Mouse (Mus musculus): ENCODE results near the gene Sp4. TPM values are rescaled to one million over a fixed set of nuclear protein-coding genes. Genes with fewer than 3 reads are reported as not detected.
A peak's percentile ranks its signal among the peaks of the same experiment; 100 is the strongest.

Gene Sp4
- polyA plus RNA-seq, 1 experiment = not detected

DNA sequence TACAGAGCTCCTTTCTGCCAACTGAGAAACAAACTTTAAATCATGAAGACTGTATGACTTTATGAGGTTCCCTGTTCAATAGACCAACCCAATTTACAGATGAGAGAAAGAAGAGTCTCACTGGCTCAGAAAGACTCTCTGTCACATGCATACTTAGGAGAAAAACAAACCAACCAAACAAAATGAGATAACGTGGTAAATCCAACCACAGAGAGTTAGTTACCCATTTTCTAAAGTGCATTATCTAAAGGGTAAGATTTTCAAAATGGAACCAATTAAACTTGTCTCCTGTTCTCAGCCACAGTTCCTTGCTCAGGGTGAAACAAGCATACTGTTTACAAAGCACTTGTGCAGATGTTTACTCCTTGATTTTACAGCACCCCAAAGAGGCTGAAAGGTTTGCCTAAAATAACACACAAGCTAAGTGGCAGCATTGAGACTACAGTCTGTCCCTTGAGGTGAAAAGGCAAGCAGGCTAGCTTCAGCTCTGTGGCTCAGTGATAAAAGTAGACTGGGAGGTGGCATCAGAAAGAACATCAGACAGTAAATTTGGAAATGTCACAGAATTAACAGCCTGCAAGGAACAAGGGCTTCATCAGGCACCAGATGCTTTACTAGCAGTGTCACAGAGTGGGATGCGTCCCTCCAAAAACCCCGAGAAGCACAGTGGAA is 12.7 kb upstream of the Sp4 start:
- WGBS = 44% methylated on average over 3 of the region's 3 CpGs
- Histone ChIP-seq H3K4me3 (ENCODE audit: insufficient read depth, low read depth, low read length) (no peak overlapping the region), H3K4me1 (ENCODE audit: control insufficient read depth, insufficient read depth, low read length) (no peaks in the 10 kb centered on the region), H3K27ac (ENCODE audit: insufficient read depth, low read depth, low read length) (peak overlapping the region; percentile 62)
- no peak for TF ChIP-seq CTCF (IDR thresholded peaks at IDR 0.05; ENCODE audit: insufficient read depth, low read depth, low read length)
- TF ChIP-seq POLR2A (IDR thresholded peaks at IDR 0.05; ENCODE audit: insufficient read depth, low read depth, low read length) = no peak

DNA sequence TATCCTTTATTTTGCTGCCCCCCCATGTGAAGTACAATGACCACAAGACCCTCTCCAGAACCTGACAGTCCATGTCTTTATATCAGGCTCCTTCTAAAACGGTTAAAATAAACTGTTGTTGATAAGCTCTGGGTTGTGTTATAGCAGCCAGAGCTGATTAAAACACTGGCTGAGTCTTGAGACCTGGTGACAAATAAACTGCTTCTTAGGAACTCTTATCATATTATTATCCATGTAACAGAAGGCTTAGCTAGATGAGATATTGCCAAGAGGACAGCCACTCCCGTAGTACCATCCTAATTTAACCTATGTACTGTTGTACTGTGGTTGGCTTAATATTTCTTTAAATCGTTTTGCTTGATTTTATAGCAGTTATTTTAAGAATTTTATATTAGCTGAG is 2.3 kb upstream of the Sp4 start:
- 82% methylated on average over 3 of the region's 3 CpGs for WGBS
- no peak overlapping the region for H3K4me3 ChIP-seq (ENCODE audit: insufficient read depth, low read depth, low read length)
- H3K27ac ChIP-seq (ENCODE audit: insufficient read depth, low read depth, low read length) = no peak overlapping the region
- TF ChIP-seq POLR2A (IDR thresholded peaks at IDR 0.05; ENCODE audit: insufficient read depth, low read depth, low read length) (no peak), CTCF (IDR thresholded peaks at IDR 0.05; ENCODE audit: insufficient read depth, low read depth, low read length) (no peak)
- peaks cover 9% of the 10 kb centered on the region for H3K4me1 ChIP-seq (ENCODE audit: control insufficient read depth, insufficient read depth, low read length)

DNA sequence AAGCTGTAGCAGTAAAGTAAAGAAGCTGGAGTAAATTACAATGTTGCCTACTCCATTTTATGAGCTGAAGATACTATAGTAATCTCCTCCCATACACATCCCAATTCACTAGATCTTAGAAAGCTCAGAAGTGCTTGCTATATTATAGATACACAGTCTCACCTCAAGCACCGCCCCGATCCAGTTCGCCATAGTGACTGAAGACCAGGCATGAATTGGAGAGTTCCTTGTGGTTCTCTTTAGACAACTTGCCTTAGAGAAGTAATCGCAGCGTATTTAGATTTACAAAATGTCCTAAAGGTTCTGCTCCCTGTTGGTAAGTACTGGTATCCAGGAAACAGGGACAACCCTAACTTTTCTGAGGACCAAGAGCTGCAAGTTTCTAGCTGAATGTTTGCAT is 1.8 kb upstream of the Sp4 start:
- Histone ChIP-seq H3K27ac (ENCODE audit: insufficient read depth, low read depth, low read length) (no peak overlapping the region), H3K4me1 (ENCODE audit: control insufficient read depth, insufficient read depth, low read length) (peaks cover 9% of the 10 kb centered on the region), H3K4me3 (ENCODE audit: insufficient read depth, low read depth, low read length) (no peak overlapping the region)
- TF ChIP-seq POLR2A (IDR thresholded peaks at IDR 0.05; ENCODE audit: insufficient read depth, low read depth, low read length) (no peak), CTCF (IDR thresholded peaks at IDR 0.05; ENCODE audit: insufficient read depth, low read depth, low read length) (no peak)
- 94% methylated on average over 5 of the region's 5 CpGs for WGBS

DNA sequence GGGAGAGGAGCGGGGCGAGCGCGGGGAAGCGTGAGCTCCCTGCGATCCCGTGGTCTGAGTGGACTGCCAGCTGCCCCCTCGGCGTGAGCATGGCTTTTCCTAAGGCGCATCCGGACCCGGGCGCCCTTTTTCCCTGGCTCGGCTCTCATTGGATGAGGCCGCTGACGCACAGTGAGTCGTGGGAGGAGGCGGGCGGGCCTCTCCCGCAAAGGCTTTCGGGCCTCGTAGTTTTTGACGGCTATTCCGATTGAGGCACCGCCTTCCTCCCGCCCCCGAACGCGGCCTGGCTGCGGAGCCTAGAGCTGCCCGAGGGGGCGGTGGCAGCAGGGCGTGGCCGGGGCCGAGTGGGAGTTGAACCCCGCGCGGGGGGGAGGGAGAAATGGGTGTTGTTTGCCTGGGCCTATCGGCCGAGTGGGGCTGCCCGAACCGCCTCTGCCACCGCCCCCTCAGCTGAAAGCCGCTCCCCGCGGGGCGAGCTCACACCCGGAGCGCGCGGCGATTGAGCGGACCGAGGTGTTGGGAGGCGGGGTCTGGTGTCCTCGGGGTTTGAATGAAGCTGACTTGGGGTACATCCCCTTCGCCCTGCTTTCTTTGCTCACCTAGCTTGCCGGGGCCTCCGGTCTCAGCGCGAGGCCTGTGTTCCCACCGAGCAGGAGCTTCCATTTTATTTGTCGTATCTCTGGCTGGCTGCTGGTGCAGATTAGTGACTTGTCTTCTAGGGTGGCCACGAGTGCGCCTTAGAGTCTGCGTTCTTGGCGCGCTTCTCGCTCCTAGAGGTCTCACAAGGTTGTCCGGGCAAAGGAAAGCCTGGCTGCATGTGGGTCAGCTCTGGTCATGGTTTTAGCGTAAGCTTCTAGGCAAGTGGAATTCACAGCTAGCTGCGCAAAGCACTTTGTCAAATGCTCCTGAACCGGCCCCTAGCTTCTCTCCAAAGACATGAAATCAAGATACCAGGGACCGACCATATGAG is 911 bp upstream of the Sp4 start:
- WGBS = under 1% methylated on average over 74 of the region's 74 CpGs
- TF ChIP-seq POLR2A (IDR thresholded peaks at IDR 0.05; ENCODE audit: insufficient read depth, low read depth, low read length) (0 out of 2 replicates have a peak, but pooled peaks have one; percentile 38), CTCF (IDR thresholded peaks at IDR 0.05; ENCODE audit: insufficient read depth, low read depth, low read length) (no peak)

DNA sequence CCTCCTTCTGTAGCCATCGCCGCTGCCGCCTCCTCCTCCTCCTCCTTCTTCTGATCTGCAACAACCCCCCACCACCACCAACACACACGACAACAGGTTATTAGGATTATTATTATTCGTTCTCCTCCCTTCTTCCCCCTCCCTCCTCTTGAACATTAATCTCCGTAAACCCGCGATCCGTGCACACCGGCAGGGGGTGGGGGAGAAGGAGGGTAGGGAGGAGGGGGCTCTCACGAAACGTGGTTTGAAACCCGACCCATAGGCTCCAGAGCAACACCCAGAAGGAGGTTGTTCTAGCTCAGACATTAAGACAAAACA is 527 bp downstream of the Sp4 start:
- peak overlapping the region; percentile 64 for H3K27ac ChIP-seq (ENCODE audit: insufficient read depth, low read depth, low read length)
- TF ChIP-seq POLR2A (IDR thresholded peaks at IDR 0.05; ENCODE audit: insufficient read depth, low read depth, low read length) = no peak
- TF ChIP-seq CTCF (IDR thresholded peaks at IDR 0.05; ENCODE audit: insufficient read depth, low read depth, low read length) = no peak
- 0% methylated on average over 13 of the region's 13 CpGs for WGBS
- peak overlapping the region; percentile 93 for H3K4me3 ChIP-seq (ENCODE audit: insufficient read depth, low read depth, low read length)
- peaks cover 9% of the 10 kb centered on the region for H3K4me1 ChIP-seq (ENCODE audit: control insufficient read depth, insufficient read depth, low read length)

More for the DNA sequence above, 911 bp upstream of the Sp4 start:
- H3K4me1 ChIP-seq (ENCODE audit: control insufficient read depth, insufficient read depth, low read length) = peaks cover 9% of the 10 kb centered on the region
- peak overlapping the region; percentile 93 for H3K4me3 ChIP-seq (ENCODE audit: insufficient read depth, low read depth, low read length)
- peak overlapping the region; percentile 92 for H3K27ac ChIP-seq (ENCODE audit: insufficient read depth, low read depth, low read length)

DNA sequence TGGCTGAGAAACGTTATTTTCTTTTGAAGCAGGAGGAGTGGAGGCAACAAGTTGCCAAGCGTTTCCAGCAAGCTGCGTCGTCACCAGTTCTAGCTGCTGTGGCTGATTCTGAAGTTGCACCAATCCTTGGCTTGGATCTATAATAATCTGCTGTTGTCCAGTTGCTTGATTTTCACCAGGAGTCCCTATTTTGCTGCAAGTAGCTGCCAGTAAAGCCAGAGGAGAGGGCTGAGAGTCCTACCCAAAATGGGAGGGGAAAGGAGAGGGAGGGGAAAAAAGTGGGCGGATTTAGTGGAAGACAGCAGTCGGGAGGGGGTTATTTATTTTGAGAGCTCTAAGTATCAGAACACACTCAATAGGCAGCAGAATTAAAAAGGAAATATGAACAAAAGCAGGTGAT is 1.3 kb downstream of the Sp4 start:
- peaks cover 9% of the 10 kb centered on the region for H3K4me1 ChIP-seq (ENCODE audit: control insufficient read depth, insufficient read depth, low read length)
- H3K27ac ChIP-seq (ENCODE audit: insufficient read depth, low read depth, low read length) = peak overlapping the region; percentile 17; the same call in 1 of the 2 replicates
- H3K4me3 ChIP-seq (ENCODE audit: insufficient read depth, low read depth, low read length) = peak overlapping the region; percentile 28; the same call in 1 of the 2 replicates
- TF ChIP-seq POLR2A (IDR thresholded peaks at IDR 0.05; ENCODE audit: insufficient read depth, low read depth, low read length) (no peak), CTCF (IDR thresholded peaks at IDR 0.05; ENCODE audit: insufficient read depth, low read depth, low read length) (no peak)
- 9% methylated on average over 6 of the region's 6 CpGs for WGBS

DNA sequence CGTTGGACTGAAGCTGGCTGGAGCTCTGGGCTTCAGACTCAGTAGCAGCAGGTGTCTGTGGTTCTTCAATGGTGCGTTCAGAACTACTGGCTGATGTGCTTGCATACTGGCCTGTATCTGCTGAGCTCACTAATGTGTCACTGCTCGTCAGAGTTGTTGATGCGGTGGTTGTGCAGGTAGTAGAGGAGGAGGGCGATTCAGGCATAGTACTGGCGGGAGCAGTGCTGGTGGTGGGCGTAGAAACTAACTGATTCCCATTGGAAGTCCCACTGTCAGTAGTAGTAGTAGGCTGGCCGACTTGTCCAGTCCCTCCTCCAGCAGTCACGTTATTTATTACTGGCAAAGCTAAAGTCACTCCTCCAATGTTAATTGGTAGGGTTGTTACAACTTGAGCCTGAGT is 2.1 kb downstream of the Sp4 start:
- WGBS = 47% methylated on average over 9 of the region's 9 CpGs

DNA sequence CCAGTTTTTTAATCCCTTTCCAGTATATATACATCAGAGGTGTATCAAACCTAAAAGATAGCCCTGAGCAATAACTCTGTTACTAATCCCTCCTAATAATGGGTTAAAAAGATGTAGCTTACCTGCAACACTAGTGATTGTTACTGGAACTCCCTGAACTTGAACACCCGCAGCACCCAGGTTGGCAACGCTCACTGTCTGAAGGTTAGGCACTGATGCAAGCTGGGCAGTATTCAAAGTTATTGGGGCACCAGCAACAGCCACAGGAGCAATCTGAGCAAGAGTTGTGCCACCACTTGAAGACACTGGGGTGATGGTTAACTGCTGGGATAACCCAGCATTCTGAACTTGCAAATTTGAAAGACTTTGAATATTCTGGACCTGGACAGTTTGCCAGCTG is 2.7 kb downstream of the Sp4 start:
- Histone ChIP-seq H3K4me1 (ENCODE audit: control insufficient read depth, insufficient read depth, low read length) (peaks cover 9% of the 10 kb centered on the region), H3K27ac (ENCODE audit: insufficient read depth, low read depth, low read length) (no peak overlapping the region), H3K4me3 (ENCODE audit: insufficient read depth, low read depth, low read length) (peak overlapping the region; percentile 36)
- WGBS = 65% methylated on average over 2 of the region's 2 CpGs
- no peak for TF ChIP-seq CTCF (IDR thresholded peaks at IDR 0.05; ENCODE audit: insufficient read depth, low read depth, low read length)
- no peak for TF ChIP-seq POLR2A (IDR thresholded peaks at IDR 0.05; ENCODE audit: insufficient read depth, low read depth, low read length)

More for the DNA sequence above, 2.1 kb downstream of the Sp4 start:
- H3K27ac ChIP-seq (ENCODE audit: insufficient read depth, low read depth, low read length) = no peak overlapping the region
- H3K4me1 ChIP-seq (ENCODE audit: control insufficient read depth, insufficient read depth, low read length) = peaks cover 9% of the 10 kb centered on the region
- TF ChIP-seq CTCF (IDR thresholded peaks at IDR 0.05; ENCODE audit: insufficient read depth, low read depth, low read length) (no peak), POLR2A (IDR thresholded peaks at IDR 0.05; ENCODE audit: insufficient read depth, low read depth, low read length) (no peak)
- H3K4me3 ChIP-seq (ENCODE audit: insufficient read depth, low read depth, low read length) = peak overlapping the region; percentile 16

DNA sequence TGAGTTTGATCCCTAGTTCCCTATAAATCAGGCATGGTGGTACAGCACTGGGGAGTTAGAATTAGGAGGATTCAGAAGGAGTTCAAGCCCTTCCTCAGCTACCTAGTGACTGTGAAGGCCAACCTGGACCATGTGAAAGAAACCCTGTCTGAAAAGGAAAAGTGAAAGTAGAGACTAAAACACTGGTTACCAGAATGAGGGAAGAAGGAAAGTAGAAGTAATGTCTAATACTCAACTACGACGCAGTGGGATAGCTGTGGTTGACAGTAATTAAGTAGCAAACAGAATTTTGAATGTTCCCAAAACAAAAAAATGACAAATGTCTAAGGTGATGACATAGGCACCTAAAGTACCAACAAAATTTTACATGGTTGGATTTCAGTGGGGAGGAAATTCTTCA is 5.0 kb downstream of the Sp4 start:
- WGBS = 77% methylated on average over 2 of the region's 2 CpGs
- H3K27ac ChIP-seq (ENCODE audit: insufficient read depth, low read depth, low read length) = no peak overlapping the region
- peaks cover 9% of the 10 kb centered on the region for H3K4me1 ChIP-seq (ENCODE audit: control insufficient read depth, insufficient read depth, low read length)
- no peak overlapping the region for H3K4me3 ChIP-seq (ENCODE audit: insufficient read depth, low read depth, low read length)
- TF ChIP-seq CTCF (IDR thresholded peaks at IDR 0.05; ENCODE audit: insufficient read depth, low read depth, low read length) (no peak), POLR2A (IDR thresholded peaks at IDR 0.05; ENCODE audit: insufficient read depth, low read depth, low read length) (no peak)

Measured in olfactory bulb, adult 2 months (tissue).